Mouse (Mus musculus): ENCODE data around the gene Cyp2c37. TPM values are rescaled to one million over a fixed set of nuclear protein-coding genes. Genes with fewer than 3 reads are reported as not detected.

Gene Cyp2c37
- 0.23 TPM in 1 of 2 replicates, not detected in the other for polyA plus RNA-seq (2012; rRNA removed)

GRCm38 (mm10) chr19:39992140-39992539 is at the start of gene Cyp2c37:
TSS of gene Cyp2c37 (plus strand) at chr19:39992424.

Other genes starting within 250 kb of the Cyp2c37 start
- 0.37 TPM in 1 of 2 replicates, not detected in the other for gene Cyp2c40, start 179.6 kb upstream of the Cyp2c37 start, polyA plus RNA-seq (2012; rRNA removed)
- gene Cyp2c69, start 105.6 kb upstream of the Cyp2c37 start, polyA plus RNA-seq (2012; rRNA removed): 0.33 TPM in 1 of 2 replicates, not detected in the other
- gene Cyp2c54, start 81.4 kb downstream of the Cyp2c37 start, polyA plus RNA-seq (2012; rRNA removed): 0.07 TPM in 1 of 2 replicates, not detected in the other
- gene Cyp2c50, start 97.3 kb downstream of the Cyp2c37 start, polyA plus RNA-seq (2012; rRNA removed): 0.28 TPM in 1 of 2 replicates, not detected in the other
- 0.07 TPM in 1 of 2 replicates, not detected in the other for gene Cyp2c70, start 194.9 kb downstream of the Cyp2c37 start, polyA plus RNA-seq (2012; rRNA removed)